Mouse (Mus musculus): ENCODE measurements around the gene Spata46. TPM values are rescaled to one million over a fixed set of nuclear protein-coding genes. Genes with fewer than 3 reads are reported as not detected.

Spata46 gene
- polyA plus RNA-seq, 1 experiment from 2014 or later, result 1.1 TPM

DNA sequence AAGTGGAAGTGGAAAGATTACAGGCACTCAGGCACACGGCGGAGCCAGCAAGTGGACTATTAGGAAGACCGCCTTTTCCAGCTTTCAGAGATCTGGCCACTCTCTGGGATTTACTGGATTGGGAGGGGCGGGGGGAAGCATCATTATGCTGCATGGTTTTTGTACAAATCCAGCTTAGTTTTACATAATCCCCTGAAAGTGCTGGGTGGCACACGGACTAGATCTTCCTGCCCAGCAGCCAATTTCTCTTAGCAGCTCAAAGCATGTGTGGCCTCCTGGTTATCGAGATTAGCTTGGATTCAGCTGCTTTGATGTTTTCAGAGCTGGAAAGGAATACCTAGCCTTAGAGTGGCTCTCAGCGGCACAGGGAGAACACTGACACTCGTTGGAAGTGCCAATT, 34.5 kb downstream of the Spata46 start:
- no peak for ATAC-seq (ENCODE audit: extremely low read depth, insufficient number of reproducible peaks, low FRiP score, low TSS enrichment)
- H3K27ac ChIP-seq (replicated peaks), result no peak overlapping the region
- peaks cover 17% of the 10 kb centered on the region for H3K4me1 ChIP-seq
- 60% methylated on average over 8 of the region's 8 CpGs for WGBS
- H3K9ac ChIP-seq, result no peak overlapping the region
- peaks cover under 1% of the 10 kb centered on the region; the same call in 1 of the 2 replicates for H3K36me3 ChIP-seq
- H3K4me3 ChIP-seq, result no peak overlapping the region
- H3K9me3 ChIP-seq, result no peaks in the 10 kb centered on the region
- H3K4me2 ChIP-seq, result no peak overlapping the region
- H3K27me3 ChIP-seq (replicated peaks), result no peaks in the 10 kb centered on the region

DNA sequence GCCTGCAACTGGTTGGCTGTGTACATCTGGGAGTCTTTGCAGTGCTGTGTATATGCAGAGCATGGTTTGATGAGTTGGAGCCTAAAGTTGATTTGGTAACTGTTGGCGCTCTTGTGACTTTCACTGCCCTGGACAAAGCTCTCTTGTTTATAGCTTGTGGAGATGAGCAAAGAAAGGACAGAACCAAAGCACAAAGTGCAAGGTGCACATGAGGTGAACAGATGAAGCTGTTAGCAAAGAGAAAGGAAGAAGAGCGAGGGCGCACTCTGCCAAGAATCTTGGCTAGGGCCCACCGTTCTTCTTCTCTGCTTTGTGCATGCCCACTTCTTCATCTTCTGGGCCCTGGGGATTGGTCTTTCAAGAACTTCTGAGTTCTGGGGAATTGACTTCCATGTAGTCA, 35.3 kb downstream of the Spata46 start:
- 96% methylated on average over 4 of the region's 4 CpGs for WGBS
- no peak overlapping the region for H3K4me2 ChIP-seq
- H3K9me3 ChIP-seq, result no peaks in the 10 kb centered on the region
- no peaks in the 10 kb centered on the region for H3K27me3 ChIP-seq (replicated peaks)
- no peak overlapping the region for H3K27ac ChIP-seq (replicated peaks)
- H3K9ac ChIP-seq, result no peak overlapping the region
- no peaks in the 10 kb centered on the region for H3K36me3 ChIP-seq
- no peak overlapping the region for H3K4me3 ChIP-seq
- no peak for ATAC-seq (ENCODE audit: extremely low read depth, insufficient number of reproducible peaks, low FRiP score, low TSS enrichment)
- peaks cover 17% of the 10 kb centered on the region for H3K4me1 ChIP-seq

DNA sequence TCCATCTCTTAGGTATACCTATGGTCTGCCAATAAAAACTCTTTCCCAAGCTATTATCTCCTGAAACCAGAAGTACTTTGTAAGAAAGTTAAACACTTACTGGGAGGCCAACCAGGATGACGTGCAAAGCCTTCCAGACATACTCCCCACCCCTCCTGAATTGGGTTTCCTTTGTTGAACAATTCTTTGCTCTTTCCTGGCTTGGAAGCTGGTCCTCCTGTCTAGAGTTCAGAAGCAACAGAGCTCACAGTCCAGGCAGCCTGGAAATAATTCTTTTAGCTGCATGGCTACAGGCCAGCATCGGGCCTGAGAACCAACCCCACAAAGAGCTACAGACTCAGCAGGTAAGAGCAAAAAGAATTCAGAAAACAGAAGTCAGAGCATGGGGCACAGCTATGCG, 37.7 kb downstream of the Spata46 start:
- H3K27ac ChIP-seq (replicated peaks), result peak overlapping the region; percentile 53
- no peak overlapping the region for H3K4me2 ChIP-seq
- H3K9me3 ChIP-seq, result no peaks in the 10 kb centered on the region
- H3K4me1 ChIP-seq, result peaks cover 17% of the 10 kb centered on the region
- H3K9ac ChIP-seq, result no peak overlapping the region
- no peak overlapping the region for H3K4me3 ChIP-seq
- H3K27me3 ChIP-seq (replicated peaks), result no peaks in the 10 kb centered on the region
- ATAC-seq (ENCODE audit: extremely low read depth, insufficient number of reproducible peaks, low FRiP score, low TSS enrichment), result no peak
- 63% methylated on average over 3 of the region's 3 CpGs for WGBS
- no peaks in the 10 kb centered on the region for H3K36me3 ChIP-seq

DNA sequence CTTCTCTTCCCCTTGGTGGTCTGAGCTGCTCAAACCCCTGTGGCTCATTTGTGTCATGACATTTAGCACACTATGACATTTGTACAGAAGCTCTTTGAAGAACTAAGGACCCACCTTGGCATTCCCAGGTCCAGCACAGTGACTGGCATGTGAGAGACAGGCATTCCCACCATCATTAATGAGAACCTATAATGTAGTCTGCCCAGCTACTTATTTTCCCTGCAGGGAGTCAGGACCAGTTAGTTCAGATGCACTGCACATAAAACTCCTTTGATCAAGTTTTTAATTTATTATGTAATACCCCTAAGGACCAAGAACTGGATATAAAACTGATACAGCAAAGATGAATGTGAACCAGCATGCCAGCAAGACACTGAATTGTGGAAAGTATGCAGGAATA, 42.5 kb downstream of the Spata46 start:
- Histone ChIP-seq H3K4me1 (peaks cover 11% of the 10 kb centered on the region), H3K36me3 (no peaks in the 10 kb centered on the region), H3K27me3 (replicated peaks) (no peaks in the 10 kb centered on the region), H3K4me3 (no peak overlapping the region), H3K4me2 (no peak overlapping the region), H3K27ac (replicated peaks) (no peak overlapping the region), H3K9ac (no peak overlapping the region), H3K9me3 (no peaks in the 10 kb centered on the region)
- no peak for ATAC-seq (ENCODE audit: extremely low read depth, insufficient number of reproducible peaks, low FRiP score, low TSS enrichment)

DNA sequence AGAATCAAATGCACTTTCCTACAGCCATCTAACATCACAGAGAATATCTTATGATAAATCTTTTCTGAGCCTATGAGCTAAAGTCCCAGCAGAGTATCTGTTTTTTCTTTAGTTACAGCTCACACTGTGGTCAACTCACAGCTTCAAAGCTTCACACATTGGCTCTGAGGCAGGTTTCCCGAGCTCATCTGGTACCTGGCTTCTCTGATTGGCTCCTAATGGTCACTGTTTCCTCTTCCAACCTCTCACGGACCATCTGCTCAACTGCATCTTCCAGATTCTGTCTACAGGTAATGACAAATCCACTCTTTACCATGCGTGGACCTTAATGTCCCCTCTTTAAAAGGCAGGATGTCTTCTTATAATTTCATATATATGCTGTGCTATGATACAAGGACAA, 44.7 kb downstream of the Spata46 start:
- H3K27ac ChIP-seq (replicated peaks), result no peak overlapping the region
- no peak overlapping the region for H3K9ac ChIP-seq
- H3K4me1 ChIP-seq, result peaks cover 11% of the 10 kb centered on the region
- ATAC-seq (ENCODE audit: extremely low read depth, insufficient number of reproducible peaks, low FRiP score, low TSS enrichment), result no peak
- H3K4me3 ChIP-seq, result no peak overlapping the region
- H3K36me3 ChIP-seq, result no peaks in the 10 kb centered on the region
- H3K9me3 ChIP-seq, result no peaks in the 10 kb centered on the region
- 63% methylated on average over 3 of the region's 3 CpGs for WGBS
- no peak overlapping the region for H3K4me2 ChIP-seq
- no peaks in the 10 kb centered on the region for H3K27me3 ChIP-seq (replicated peaks)

DNA sequence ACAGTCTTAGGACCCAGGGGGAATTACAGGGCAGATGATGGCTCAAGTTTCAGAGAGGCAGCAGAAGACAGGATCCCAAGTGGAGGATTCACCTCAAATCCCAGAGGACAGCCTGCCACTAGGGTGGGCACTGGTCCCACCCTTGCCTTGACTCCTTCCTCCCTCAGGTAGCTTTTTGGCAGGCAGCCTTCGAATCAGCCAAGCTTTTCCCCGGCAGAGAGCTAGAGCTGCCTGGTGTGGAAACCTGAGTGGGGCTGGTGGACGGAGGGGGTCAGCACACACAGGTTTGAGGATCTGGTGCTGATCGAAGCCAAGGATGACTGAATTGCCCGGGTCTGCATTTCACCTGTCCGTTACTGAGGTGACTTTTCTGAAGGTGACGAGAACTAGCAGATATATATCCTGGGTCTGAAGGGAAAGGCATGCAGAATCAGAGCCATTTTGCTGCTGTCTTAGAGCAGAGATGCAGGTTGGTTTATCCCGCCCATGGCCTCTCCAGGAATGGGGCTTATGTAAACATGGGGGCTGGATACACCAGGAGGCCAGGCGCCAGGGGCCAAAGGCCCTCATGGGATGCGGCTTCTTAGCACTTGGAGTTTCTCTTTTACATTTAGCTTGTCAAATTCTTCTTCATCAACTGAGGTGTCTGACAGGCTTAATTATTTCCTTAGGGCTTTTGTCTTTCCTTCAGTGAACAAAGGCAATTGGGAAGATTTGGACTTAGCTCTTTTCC, 51.7 kb downstream of the Spata46 start:
- ATAC-seq (ENCODE audit: extremely low read depth, insufficient number of reproducible peaks, low FRiP score, low TSS enrichment), result no peak
- Histone ChIP-seq H3K27ac (replicated peaks) (no peak overlapping the region), H3K4me2 (no peak overlapping the region)

More for the DNA sequence above, 51.7 kb downstream of the Spata46 start:
- peaks cover 22% of the 10 kb centered on the region for H3K4me1 ChIP-seq
- no peaks in the 10 kb centered on the region for H3K9me3 ChIP-seq
- no peaks in the 10 kb centered on the region; the same call in 1 of the 2 replicates for H3K36me3 ChIP-seq
- 0 out of 2 replicates have a peak overlapping the region, but pooled peaks have one; percentile 19 for H3K9ac ChIP-seq
- 60% methylated on average over 10 of the region's 10 CpGs for WGBS
- no peak overlapping the region for H3K4me3 ChIP-seq
- no peaks in the 10 kb centered on the region for H3K27me3 ChIP-seq (replicated peaks)

Other genes starting within 250 kb of the Spata46 start
- gene Ddr2, start 198.0 kb upstream of the Spata46 start, polyA plus RNA-seq (2015; fragmentation: Nextera tagmentation; extraction: Ambion mirVana), result 9.1 and 11.2 TPM in 2 replicates
- gene Uap1, start 133.8 kb upstream of the Spata46 start, polyA plus RNA-seq (2015; fragmentation: Nextera tagmentation; extraction: Ambion mirVana), result 42.4 and 46.1 TPM in 2 replicates
- gene Uhmk1, start 93.4 kb upstream of the Spata46 start, polyA plus RNA-seq (2015; fragmentation: Nextera tagmentation; extraction: Ambion mirVana), result 5.1 and 5.2 TPM in 2 replicates
- gene Sh2d1b2, start 76.1 kb upstream of the Spata46 start, polyA plus RNA-seq (2015; fragmentation: Nextera tagmentation; extraction: Ambion mirVana), result not detected in 2 replicates
- gene Sh2d1b1, start 31.5 kb upstream of the Spata46 start, polyA plus RNA-seq (2015; fragmentation: Nextera tagmentation; extraction: Ambion mirVana), result 0.05 TPM in 1 of 2 replicates, not detected in the other
- 4.8 and 5.6 TPM in 2 replicates for gene Gm7694, start 2.5 kb upstream of the Spata46 start, polyA plus RNA-seq (2015; fragmentation: Nextera tagmentation; extraction: Ambion mirVana)